Mouse (Mus musculus) ovary, postnatal 10 days (tissue): Measurements from ENCODE around the gene Ly6g6c.
A peak's percentile ranks its signal among the peaks of the same experiment; 100 is the strongest.
"Not testable (repeated sequence)": the region's sequence is repeated elsewhere in the genome, so short reads cannot be mapped to it uniquely, and the experiment has no call there.

Source experiments
- DNase-seq: peaks from one replicate; pipeline ENCODE4 v3.0.0; 2022; ENCODE audit warnings: low spot score

Ly6g6c gene

GRCm38 (mm10) chr17:35031880-35032279 is 33.3 kb upstream of the Ly6g6c start:
- no peak for DNase-seq

GRCm38 (mm10) chr17:35032323-35032870 is 32.8 kb upstream of the Ly6g6c start:
- DNase-seq, result no peak

- not testable (repeated sequence) for DNase-seq
Observed at GRCm38 (mm10) chr17:35033703-35034102, 31.5 kb upstream of the Ly6g6c start.

- DNase-seq, result no peak
Observed at GRCm38 (mm10) chr17:35034896-35035295, 30.3 kb upstream of the Ly6g6c start.

- no peak for DNase-seq
Observed at GRCm38 (mm10) chr17:35039121-35039873, 25.9 kb upstream of the Ly6g6c start.

GRCm38 (mm10) chr17:35043794-35044193 is 21.4 kb upstream of the Ly6g6c start:
- DNase-seq, result no peak

GRCm38 (mm10) chr17:35044904-35045806 is 20.0 kb upstream of the Ly6g6c start:
- DNase-seq, result no peak

- DNase-seq, result peak; percentile 48
Observed at GRCm38 (mm10) chr17:35045807-35046680, 19.1 kb upstream of the Ly6g6c start.

GRCm38 (mm10) chr17:35046681-35047455 is 18.3 kb upstream of the Ly6g6c start, which contains the start of gene Msh5:
TSS of gene Msh5 (minus strand) at chr17:35046745.
- peak; percentile 88 for DNase-seq

- DNase-seq, result no peak
Observed at GRCm38 (mm10) chr17:35047688-35048087, 17.5 kb upstream of the Ly6g6c start.

- no peak for DNase-seq
Observed at GRCm38 (mm10) chr17:35048149-35048931, 16.8 kb upstream of the Ly6g6c start.

- DNase-seq, result no peak
Observed at GRCm38 (mm10) chr17:35048932-35049440, 16.2 kb upstream of the Ly6g6c start.

GRCm38 (mm10) chr17:35049561-35050016 is 15.6 kb upstream of the Ly6g6c start, which contains the start of gene Clic1:
TSS of gene Clic1 (plus strand) at chr17:35049966.
- peak; percentile 55 for DNase-seq

- DNase-seq, result peak; percentile 62
Observed at GRCm38 (mm10) chr17:35050126-35050750, 14.9 kb upstream of the Ly6g6c start.

- peak; percentile 32 for DNase-seq
Observed at GRCm38 (mm10) chr17:35051156-35052086, 13.8 kb upstream of the Ly6g6c start.

GRCm38 (mm10) chr17:35052271-35052798 is 12.9 kb upstream of the Ly6g6c start:
- no peak for DNase-seq

- no peak for DNase-seq
Observed at GRCm38 (mm10) chr17:35055691-35056495, 9.3 kb upstream of the Ly6g6c start.
